Mouse (Mus musculus) CD4-positive, CD25-positive, alpha-beta regulatory T cell, adult 2 months (primary cell): ENCODE data around the gene Fxyd4.

ENCODE experiments used
- DNase-seq: peaks from one replicate; pipeline ENCODE4 v3.0.0-alpha.2; 2012; ENCODE audit warnings: low read depth, low spot score

Fxyd4 gene

DNA sequence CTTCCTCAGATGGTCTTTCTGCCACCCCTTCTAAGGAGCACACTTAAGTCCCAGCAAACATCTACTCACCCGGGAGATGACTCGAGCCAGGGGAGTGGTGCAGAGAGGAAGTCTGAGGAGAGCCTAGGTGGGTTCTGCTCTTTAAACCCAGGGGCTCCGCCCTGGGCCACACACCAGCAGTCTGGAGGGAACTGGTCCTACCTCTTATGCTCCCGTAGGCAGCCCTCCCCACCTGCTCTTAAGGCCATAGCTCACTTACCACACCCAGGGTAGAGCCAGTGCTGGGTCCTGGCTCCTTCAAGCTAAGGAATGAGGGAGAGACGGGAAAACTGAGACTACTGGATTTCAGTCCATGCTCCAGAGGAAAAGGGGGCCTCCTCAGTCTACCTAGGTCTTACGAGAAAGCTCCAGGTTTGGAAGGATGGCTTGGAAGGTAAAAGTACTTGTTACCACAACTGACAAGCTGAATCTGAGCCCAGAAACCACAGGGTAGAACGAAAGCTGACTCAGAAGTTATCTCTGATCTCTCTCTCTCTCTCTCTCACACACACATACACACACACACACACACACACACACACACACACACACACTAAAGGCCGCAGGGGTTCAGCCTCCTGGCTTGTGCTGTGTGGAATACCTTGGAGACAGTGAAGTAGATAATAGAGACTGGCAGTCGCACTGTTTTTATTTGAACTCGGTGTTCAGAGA is at the start of gene Fxyd4:
TSS of gene Fxyd4 (minus strand) at position 471 of the 711 bp plus-strand sequence.
- DNase-seq, result peak; percentile 43

DNA sequence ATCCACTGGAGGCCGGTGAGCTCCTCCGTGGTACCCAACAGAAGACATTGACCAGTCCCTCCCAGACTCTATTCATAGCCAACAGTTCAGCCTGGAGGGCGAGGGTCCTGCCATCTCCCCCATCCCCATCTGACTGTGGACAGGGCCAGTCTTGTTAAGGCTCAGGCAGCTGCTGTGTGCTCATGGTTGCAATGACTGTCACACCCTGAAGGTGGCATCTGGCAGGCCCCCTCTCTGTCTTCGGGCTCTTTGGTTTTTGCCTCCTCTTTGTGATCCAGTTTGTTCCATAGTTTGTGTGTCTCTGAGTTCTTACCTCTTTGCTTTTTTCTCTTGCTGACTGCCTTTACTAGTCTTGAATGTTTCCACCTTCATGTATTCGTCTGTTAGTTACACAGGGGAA is 49.7 kb upstream of the Fxyd4 start:
- no peak for DNase-seq

DNA sequence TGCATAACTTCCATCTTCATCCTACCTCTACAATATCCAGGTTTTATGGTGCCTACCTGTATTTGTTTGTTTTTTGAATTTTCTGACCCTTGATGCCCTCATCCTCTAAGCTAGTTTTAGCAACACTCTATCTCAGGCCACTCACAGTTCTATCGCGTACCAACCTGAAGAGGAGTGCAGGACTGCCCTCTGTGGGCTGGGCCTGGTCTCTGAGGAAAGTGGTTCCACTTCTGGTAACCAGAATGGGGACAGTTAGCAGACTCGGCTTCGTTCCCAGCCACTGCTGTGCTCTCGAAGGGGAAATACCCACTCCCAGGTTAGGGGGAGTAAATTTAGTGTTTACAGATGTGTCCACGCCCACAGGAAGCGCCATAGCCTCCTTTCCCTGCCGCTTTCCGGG is 29.2 kb upstream of the Fxyd4 start:
- DNase-seq, result peak; percentile 56

DNA sequence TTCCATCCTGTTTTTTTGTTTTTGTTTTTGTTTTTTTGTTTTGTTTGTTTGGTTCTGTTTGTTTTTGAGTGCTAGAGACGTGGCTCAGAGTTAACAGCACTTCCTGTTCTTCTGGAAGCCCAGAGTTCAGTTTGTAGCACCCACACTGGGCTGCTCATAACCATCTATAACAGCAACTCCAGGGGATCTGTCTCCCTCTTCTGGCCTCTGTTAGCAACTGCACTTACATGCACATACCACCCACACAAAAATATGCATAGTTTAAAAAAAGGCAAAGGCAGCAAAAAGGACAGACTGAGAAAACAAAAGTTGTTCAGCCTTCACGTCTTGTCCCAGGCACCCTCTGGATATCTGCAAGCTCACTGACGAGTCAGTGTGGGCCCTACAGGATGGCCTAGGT is 25.7 kb upstream of the Fxyd4 start:
- DNase-seq, result peak; percentile 13

DNA sequence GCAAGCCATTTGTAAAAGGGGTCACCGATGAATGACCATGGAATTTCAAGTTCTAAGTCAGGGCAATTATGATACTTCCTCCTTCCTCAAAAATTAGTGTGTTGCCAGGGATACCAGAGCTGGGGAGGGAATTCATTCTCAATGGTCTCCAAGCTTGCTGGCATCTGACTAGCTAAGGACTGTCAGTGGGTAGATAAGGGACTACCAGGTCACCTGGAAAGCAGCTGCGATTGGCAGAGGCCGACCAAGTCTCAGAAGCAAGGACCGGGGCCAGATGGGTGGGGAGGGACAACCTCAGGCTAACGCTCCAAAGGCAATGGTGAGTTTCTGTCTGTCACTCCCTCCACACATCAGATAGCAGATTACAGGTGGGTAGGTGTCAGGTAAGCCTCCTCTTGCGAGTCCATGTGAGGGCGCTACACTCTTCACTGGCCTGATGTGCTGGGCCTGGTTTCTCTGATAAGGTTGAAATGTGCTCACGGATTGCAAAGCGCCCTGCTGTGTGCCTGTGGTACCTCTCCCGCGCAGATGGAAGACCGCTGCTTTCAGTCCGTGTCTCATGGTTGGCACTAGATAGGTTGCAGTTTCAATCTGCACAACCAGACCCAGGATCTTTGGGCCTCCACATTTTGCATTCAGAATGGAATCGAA is 19.5 kb upstream of the Fxyd4 start:
- no peak for DNase-seq

DNA sequence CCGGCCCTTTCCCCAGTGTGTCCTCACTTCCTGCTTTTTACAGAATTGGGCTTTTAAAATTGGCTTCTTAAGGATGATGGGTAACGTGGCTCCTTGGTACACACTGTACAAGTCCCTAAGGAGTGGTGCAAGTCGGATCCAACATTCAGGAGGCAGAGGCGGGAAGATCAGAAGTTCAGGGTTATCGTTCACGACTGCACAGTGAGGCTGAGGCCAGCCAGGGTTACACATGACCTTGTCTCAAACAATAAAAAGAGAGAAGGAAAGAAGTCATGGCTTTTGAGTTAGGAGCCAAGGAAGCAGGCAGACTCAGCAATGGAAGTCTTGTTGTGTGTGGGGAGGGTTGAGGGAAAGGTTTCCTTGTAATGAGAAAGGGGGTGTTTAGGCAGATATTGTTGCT is 18.7 kb upstream of the Fxyd4 start:
- DNase-seq, result no peak

DNA sequence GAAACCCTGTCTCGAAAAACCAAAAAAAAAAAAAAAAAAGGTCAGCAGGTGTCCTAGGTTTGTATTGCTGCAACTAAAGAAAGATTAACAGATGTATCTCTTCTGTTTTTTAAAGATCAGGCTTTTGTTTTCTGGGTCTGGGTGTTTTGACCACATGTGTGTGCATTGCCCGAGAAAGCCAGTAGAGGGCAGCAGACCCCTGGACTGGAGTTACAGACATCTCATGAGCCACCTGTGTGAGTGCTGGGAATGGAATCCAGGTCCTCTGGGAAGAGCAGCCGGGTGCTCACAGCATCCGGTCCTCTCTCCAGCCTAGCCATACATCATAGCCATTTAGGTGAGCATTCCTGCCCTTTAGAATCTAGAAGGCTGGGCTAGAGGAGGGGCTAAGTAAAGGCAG is 14.8 kb upstream of the Fxyd4 start:
- peak; percentile 22 for DNase-seq

DNA sequence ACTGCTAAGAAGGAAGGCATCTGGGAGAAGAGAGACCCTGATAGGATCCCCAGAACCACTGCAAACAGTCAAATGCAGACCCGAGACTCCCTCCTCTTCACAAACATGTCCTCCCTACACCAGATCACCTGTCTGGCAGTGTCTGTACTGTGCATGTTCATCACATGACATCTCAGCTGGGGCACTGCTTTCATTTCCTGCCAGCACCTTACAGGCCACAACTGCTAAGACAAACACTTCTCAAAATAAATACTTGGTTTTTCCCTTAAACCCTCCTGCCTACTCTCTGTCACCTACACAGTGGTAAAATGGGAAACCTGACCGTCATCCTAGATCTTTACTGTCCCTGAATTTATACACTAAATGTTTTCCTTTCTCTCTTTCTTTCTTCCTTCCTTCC is 6.4 kb upstream of the Fxyd4 start:
- peak; percentile 34 for DNase-seq

DNA sequence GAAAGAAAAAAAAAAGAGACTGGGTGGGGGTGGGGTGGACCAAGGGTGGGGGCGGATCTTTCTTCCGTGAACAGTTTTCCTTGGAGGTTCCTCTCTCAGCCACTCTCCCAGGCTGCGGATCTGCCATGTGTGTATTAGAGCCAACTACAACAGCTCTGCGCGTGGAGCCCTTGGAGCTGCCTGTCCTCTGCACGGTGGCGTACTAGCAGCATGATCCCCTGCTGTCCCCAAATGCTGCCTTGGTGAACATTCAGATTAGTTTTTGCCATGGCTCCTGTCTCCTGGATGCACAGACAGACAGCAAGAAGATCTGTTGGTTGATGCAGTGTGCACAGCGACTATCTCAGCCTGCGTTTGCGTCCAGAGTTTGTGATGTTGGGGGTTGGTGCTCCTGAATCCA is 5.3 kb upstream of the Fxyd4 start:
- no peak for DNase-seq

DNA sequence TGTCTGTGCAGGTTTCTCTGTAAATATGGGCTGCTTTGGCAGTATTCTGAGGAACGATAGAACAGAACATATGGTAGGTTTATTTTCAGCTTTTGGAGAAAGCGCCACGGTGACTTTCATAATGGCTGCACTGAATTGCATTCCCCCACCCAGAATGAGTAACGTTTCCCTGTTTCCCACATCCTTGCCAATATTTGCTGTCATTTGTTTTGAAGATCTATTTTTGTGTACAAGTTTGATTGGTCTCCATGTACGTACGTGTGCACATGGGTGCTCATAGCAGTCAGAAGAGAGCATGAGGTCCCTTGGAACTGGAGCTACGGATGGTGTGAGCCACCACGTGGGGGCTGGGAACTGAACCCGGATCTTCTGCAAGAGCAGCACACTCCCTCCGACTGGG is 1.5 kb upstream of the Fxyd4 start:
- no peak for DNase-seq

DNA sequence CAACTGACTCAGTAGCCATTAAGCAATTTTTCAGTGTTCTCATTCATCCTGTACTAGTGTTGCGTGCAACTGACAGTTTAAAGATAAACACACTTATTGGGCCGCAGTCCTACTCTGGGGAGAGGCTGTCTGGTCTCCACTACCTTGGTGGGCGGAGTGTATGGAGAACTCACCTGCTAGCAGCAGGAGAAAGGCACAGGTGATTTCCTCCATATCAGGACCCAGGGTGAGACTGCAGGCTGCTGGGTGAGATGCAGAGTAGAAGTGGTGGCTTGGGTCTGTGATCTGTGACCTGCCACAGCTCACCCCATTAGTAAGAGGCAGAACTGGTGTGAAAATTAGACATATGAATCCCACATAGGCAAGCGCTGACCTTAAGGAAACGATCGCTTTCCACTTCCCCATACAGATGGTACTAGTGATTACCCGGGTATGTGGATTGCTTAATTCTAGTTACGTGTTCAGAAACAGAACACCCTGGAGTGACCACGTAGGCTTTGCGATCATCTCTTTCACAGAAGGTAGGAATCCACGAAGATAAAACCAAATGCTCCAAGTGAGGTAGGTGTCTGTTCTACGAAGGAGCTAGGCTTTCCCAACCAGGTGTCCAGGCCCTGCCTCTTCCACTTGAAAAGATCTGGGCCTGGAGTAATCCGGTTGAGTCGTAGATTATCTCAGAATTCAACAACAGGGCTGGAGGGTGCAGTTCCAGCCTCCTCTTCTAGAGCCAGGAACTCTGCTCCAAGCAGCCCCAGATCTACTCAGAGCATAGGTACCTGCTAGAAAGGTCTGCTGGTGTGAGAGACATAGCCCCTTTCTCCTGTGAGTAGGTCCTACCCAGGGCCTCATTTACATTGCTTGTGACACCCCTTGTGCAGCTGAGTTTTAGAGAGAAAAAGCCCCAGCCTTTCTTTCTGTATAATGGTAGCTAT is 1.5 kb downstream of the Fxyd4 start:
- no peak for DNase-seq

DNA sequence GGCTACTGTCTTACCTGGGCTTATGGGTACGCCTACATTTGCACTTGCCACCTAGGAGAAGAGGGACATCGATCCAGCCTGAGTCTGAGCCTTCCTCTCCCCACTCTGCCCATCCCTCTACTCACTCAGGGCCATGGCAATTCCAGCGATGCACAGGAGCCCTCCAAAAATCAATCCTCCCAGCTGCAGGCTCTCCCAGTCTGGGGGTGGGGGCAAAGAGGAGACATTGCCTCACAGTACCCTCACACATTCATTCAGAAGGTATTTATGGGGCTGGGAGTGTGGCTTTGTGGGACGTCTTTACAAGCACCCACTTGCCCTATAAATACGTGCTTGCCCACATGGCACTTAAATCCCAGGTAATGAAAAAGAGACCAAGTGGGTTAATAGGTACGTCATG is 3.2 kb downstream of the Fxyd4 start:
- DNase-seq, result no peak

DNA sequence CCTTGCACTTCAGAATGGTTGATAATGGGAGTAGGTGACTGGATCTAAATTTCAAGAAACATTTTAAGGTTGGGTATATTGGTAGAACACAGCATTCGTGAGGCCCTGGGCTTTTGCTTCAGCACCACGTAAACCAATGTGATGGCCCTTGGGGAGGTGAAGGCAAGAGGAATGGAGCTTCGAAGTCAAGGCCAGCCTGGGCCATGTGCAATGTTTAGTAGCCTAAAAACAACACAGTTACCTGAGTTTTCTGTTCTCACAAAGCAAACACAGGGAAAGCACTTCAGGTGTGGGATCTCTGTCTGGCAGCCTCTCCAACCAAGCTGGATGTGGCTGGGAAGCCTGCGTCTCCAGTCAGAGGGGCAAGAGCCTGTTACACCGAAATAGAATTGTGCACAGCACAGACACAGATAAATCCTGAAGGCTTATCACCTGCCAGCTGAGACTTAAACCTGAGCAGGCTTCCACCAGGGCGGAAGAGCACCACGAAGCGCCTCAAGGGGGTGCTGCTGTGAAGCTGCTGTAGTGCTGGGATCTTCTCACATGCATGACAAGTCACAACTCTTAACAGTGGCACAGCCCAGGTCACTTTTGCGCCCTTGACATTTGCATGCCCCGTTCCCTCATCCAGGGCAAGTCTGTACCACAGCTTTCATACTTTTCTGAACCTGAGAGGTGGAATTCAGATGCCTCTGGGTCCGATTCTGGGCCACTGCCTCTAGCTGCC is 5.0 kb downstream of the Fxyd4 start:
- peak; percentile 56 for DNase-seq

DNA sequence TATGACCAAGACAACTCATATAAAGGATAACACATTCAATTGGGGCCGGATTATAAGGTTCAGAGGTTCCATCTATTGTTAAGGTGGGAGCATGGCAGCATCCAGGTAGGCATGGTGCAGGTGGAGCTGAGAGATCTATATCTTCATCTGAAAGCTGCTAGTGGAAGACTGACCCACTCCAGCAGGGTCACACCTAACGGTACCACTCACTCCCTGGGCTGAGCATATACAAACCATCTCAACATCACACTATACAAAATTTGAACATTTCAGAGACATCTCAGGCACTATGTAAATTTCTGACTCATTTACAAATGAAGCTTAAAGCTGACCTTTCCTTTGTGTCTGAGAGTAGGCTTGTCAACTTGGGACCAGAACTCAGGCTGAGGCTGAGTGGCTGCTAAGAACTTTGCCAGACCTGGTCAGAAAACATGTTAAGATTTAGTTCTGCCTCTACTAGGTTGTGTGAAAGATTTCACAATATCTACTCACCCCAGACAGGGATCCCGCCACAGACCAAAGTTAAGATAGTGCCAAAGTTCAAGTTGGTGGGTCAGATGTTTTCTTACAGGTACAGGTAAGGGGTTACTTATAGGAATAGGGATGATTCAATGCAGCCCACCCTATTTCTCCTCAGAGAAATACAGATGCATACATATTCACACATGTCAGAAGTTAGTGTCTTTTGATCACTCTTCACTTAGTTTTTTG is 7.4 kb downstream of the Fxyd4 start:
- DNase-seq, result no peak

DNA sequence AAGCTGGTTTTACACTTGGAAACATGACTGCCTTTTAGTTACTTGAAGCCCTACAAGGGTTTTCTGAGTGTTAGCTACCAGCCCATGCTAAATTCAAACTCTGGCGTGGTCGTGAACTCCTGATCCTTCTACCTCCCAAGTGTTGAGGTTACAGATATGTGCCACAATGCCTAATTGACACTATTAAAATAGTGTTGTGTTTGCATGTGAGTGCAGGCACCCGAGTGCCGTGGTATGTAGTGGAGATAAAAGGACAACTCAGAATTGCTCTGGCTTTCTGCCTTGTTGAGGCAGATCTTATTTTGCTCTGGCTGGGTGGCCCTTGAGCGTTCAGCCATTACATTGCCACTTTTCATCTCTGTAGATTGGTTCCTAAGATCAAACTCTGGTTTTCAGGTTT is 8.7 kb downstream of the Fxyd4 start:
- DNase-seq, result no peak

DNA sequence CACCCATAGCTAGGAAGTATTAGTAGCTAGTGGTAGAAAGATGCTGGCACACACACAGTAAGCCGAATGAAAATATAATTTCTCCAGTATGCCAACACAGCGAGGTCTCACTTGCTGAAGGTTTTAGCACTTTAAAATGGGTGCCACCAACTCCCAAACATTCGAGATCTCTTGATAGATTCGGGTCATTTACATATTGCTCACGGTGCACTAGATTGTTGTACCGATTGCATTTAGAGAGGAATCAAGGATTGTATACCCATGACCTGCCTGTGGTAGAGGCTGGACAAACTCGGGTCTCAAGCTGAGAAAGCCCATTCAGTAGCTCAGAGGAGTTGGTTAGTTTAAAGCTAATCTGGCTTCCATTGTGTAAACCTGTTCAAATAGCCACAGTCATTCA is 9.5 kb downstream of the Fxyd4 start:
- DNase-seq, result no peak

DNA sequence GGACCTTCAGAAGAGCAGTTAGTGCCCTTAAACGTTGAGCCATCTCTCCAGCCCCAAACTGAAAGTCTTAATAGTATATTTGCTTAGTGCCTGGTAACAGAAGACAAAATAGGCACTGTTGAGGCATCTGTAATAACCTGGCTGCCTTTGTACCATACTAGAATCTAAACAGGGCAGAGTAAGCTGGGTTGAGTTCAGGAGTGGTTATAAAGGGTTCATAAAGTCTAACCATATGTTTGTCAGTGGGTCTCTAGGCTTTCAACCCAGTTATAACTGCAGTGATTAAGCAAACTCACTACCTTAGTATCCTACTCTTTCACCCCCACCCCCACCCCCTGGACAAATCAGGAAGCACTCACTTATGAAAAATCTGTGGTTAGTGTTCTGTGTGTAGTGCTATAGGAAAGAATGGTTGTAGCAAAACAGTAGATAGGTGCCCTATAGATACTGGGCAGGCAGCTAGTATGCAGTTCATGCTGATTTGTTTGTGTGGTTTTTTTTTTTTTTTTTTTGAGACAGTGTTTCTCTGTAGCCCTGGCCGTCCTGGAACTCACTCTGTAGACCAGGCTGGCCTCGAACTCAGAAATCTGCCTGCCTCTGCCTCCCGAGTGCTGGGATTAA is 10.5 kb downstream of the Fxyd4 start:
- DNase-seq, result no peak

DNA sequence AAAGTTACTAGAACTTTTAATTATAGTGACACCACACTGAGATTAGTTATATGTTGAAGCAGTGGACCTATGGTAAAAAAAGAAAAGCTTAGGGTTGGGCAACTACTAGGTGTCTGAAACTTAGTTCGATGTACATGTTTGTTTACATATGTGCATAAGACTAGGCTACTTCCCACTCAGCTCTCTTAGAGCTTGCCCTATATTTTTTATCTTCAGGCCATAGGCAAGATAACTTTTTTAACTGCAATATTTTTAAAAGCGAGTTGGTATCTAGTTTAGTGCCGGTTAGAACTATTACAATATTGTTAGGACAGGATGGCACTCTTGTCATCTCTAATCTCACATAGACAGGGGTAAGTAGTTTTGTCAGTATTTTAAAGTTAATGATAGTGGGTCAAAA is 15.5 kb downstream of the Fxyd4 start:
- DNase-seq, result no peak

DNA sequence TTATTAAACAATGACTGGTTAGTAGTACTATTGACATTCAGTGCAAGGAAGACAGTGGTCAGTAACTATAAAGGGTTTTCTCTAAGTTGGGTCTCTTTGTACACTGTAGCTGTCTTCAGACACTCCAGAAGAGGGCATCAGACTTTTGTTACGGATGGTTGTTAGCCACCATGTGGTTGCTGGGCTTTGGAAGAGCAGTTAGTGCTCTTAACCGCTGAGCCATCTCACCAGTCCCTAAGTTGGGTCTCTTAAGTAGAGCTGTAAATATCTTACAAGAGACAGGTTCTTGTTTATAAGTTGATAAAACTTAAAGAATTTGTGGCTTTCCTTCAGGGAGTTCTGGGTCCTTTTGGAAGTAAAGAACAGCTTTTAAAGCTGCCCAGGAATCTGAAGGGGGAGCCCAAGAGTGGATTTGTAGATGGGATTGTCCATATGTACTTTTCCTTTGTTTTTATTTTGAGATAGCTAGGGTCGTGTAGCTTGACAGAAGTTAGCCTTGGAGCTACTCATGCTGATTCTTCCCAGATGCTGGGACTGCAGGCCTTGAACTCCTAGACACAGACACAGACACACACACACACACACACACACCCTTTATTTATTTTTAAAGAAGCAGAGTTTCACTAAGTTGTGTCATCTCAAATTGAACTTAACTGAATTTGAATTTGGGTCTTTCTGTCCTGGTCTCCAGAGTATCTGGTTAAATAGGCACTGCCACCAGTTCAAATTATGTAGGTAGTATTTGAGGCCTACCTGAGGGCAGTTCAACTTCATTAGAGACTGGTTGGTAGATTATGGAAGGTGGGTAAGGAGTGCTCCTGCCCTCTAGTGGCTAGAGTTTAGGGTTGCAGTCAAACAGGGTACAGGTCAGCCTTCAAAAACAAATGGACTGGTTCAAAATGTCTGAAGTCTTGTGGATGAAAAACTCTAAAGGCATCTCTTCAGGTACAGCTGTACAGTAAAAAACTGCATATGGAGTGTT is 16.5 kb downstream of the Fxyd4 start:
- DNase-seq, result peak; percentile 84

DNA sequence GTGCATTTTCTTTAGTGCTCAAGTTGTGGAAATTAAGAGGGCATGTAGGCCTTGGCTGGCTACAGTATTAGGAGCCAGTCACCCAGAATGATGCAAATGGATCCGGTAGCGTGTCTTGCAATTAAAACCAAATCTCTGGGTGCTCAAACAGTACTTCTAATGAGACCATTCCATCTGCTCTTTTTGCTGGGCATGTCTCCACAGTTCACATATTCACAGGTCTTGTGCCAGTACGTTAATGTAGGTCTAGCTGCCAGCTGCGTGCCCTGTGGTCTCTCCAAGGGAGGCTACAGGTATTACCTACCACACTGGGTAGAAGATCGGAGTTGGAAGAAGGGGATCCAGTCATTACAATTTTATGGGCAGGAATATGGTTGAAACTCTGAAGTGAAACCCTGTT is 19.4 kb downstream of the Fxyd4 start:
- peak; percentile 22 for DNase-seq
